Mouse (Mus musculus): ENCODE data around the gene Tlx1. TPM values are rescaled to one million over a fixed set of nuclear protein-coding genes. Genes with fewer than 3 reads are reported as not detected.

Gene Tlx1
- under 1 TPM in 2 of 4 experiments, not detected in 2; 0.11 to 0.14 TPM for total RNA-seq (2022)

- no peak for DNase-seq (ENCODE audit: low spot score)
Observed at GRCm38 (mm10) chr19:45150490-45151181, at the start of gene Tlx1. Gene Tlx1 (plus strand): TSS chr19:45150680.

- no peak for DNase-seq (ENCODE audit: low spot score)
Observed at GRCm38 (mm10) chr19:45105591-45105990, 44.9 kb upstream of the Tlx1 start.

GRCm38 (mm10) chr19:45106689-45107088, 43.8 kb upstream of the Tlx1 start:
- no peak for DNase-seq (ENCODE audit: low spot score)

GRCm38 (mm10) chr19:45110681-45111080, 39.8 kb upstream of the Tlx1 start:
- no peak for DNase-seq (ENCODE audit: low spot score)

- DNase-seq (ENCODE audit: low spot score), result no peak
Observed at GRCm38 (mm10) chr19:45112444-45112843, 38.0 kb upstream of the Tlx1 start.

GRCm38 (mm10) chr19:45113791-45114460, 36.6 kb upstream of the Tlx1 start:
- DNase-seq (ENCODE audit: low spot score), result no peak

GRCm38 (mm10) chr19:45114772-45115171, 35.7 kb upstream of the Tlx1 start:
- no peak for DNase-seq (ENCODE audit: low spot score)

- peak; percentile 30 for DNase-seq (ENCODE audit: low spot score)
Observed at GRCm38 (mm10) chr19:45116798-45117197, 33.7 kb upstream of the Tlx1 start.

- no peak for DNase-seq (ENCODE audit: low spot score)
Observed at GRCm38 (mm10) chr19:45131966-45132628, 18.4 kb upstream of the Tlx1 start.

GRCm38 (mm10) chr19:45142531-45142930, 7.9 kb upstream of the Tlx1 start:
- no peak for DNase-seq (ENCODE audit: low spot score)

- no peak for DNase-seq (ENCODE audit: low spot score)
Observed at GRCm38 (mm10) chr19:45143214-45143895, 7.1 kb upstream of the Tlx1 start.

GRCm38 (mm10) chr19:45147071-45147470, 3.4 kb upstream of the Tlx1 start:
- no peak for DNase-seq (ENCODE audit: low spot score)

- DNase-seq (ENCODE audit: low spot score), result no peak
Observed at GRCm38 (mm10) chr19:45151361-45152182, 1.1 kb downstream of the Tlx1 start.

GRCm38 (mm10) chr19:45152183-45152650, 1.7 kb downstream of the Tlx1 start:
- DNase-seq (ENCODE audit: low spot score), result no peak

- no peak for DNase-seq (ENCODE audit: low spot score)
Observed at GRCm38 (mm10) chr19:45153311-45154058, 3.0 kb downstream of the Tlx1 start.

- no peak for DNase-seq (ENCODE audit: low spot score)
Observed at GRCm38 (mm10) chr19:45154059-45154386, 3.5 kb downstream of the Tlx1 start.

- DNase-seq (ENCODE audit: low spot score), result no peak
Observed at GRCm38 (mm10) chr19:45154521-45154920, 4.0 kb downstream of the Tlx1 start.

- no peak for DNase-seq (ENCODE audit: low spot score)
Observed at GRCm38 (mm10) chr19:45155141-45155790, 4.8 kb downstream of the Tlx1 start.

GRCm38 (mm10) chr19:45155791-45156186, 5.3 kb downstream of the Tlx1 start:
- DNase-seq (ENCODE audit: low spot score), result no peak

- no peak for DNase-seq (ENCODE audit: low spot score)
Observed at GRCm38 (mm10) chr19:45156381-45156780, 5.9 kb downstream of the Tlx1 start.

Data from heart, adult 8-10 months (tissue).